Mouse (Mus musculus) monocyte, adult 2 months (primary cell): ENCODE data around the gene S100z.

Source experiments
- DNase-seq, 2 experiments: peaks; one replicate each; pipeline ENCODE4 v3.0.0; 2022; ENCODE audit warnings: low spot score in 2 of 2, low read depth in 1 of 2

S100z gene

GRCm38 (mm10) chr13:95449730-95450129, 28.8 kb downstream of the S100z start:
- no peak for DNase-seq

GRCm38 (mm10) chr13:95444824-95445223, 33.7 kb downstream of the S100z start, which contains the start of gene Crhbp:
Gene Crhbp (minus strand): TSS chr13:95444924.
- DNase-seq = no peak

DNA sequence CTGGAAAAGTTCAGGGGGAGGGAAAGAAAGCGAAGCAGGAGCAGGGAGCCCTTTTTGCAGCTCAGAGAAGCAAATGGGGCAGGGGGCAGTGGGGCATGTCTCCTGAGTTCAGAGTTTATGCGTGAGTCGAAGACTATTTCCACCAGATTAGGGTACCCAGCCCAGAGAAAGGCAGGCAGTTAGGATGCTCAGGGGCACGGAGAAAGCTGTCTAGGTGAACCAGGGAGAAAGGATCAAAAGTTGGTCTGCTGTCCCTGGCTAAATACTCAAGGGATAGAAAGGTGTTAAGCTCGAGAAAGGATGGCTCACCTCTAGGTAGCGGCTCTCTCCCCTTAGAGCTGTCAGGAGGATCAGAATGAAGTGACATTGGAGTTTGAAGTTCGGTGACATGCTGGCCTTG, 34.2 kb downstream of the S100z start:
- DNase-seq = no peak

- no peak for DNase-seq
Measured at GRCm38 (mm10) chr13:95443376-95444233, 34.9 kb downstream of the S100z start.

GRCm38 (mm10) chr13:95442901-95443300, 35.6 kb downstream of the S100z start:
- no peak for DNase-seq

DNA sequence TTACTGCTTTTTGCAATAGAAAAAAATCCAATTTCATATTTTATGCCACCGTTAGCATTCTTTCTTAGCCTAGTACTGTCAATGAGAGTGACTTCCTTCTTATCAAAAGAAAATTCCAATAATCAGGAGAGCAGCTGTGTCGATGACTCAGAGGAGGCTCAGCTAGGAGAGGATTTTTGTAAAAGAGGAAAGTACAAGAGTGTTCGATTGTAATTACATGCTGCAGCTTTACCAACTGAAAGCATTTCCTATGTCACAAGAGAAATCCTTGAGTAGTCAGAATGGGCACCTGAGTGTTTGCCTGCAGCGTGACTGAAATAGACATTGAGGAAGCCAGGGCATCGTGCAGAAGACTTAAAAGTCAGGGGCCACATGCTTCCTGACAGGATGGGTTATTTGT, 39.0 kb downstream of the S100z start:
- DNase-seq = no peak

DNA sequence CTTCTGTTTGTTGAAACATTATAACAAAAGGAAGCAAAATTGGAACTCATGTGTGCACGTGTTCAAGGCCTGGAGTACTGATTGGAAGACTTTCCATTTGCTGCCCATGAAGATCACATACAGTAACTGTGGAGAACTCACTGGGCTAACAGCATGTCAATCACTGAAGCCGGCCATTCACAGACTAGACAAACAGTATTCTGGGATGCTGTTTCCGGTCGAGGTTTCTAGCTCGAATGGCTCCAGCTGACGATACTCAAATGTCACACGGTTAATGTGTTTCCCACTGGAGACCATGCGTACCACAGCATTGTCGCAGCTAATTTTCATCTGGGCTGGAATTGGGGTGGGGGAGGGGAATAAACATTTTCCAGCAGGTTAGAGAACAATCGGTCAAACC, 46.8 kb downstream of the S100z start:
- no peak for DNase-seq

DNA sequence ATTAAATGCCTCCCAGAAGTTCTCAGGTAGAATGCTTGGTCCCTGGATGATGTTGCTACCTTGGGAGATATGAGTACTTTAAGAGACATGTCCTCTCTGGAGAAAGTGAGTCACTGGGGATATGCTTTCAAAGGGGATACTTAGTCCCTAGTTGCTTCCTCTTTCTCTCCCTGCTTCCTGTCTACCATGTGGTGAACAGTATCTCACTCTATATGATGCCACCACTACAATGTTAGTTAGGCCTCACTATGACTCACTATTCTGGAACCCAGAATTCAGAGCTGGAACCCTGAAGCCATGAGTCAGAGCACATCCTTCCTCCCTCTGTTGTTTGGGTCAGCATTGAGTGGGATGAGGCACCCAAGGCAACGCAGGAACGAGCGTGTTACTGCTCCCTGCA, 51.0 kb downstream of the S100z start:
- peak in 1 of 2 experiments; percentile 0 for DNase-seq
